Mouse (Mus musculus) adrenal gland, adult 2 months (tissue): ENCODE measurements at regions not wholly inside any gene's neighbourhood (a gene's known extent, or its start where the extent isn't known, plus 50 kb on each side); places are given as distances from the start of the nearest gene placed in this dataset.
A peak's percentile ranks its signal among the peaks of the same experiment; 100 is the strongest.

ENCODE experiments used
- DNase-seq: peaks from one replicate; pipeline ENCODE4 v3.0.0; 2021

DNA sequence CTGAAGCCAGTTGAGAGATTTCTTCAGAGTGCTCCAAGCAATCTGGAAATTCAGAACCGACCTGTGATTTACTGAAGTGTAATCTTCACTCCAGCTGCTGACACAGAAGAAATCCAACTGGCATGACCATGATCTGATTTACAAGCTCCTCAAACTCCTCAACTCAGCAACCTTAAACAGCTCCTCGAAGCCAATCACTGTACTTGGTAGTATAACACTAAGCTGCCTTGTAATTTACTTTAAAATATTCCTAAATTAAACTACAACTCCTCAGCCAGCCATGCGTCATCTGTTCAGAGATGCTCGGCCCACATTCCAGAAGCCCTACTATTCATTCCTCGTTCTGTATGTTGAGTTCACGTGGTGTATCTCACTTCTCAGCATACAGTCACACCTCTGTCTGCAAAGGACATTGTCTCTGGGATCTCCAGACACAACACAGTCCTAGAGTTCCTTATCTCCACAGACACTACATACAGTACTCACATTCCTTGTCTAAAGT is 116.0 kb upstream of the Smad1 start:
- no peak for DNase-seq

DNA sequence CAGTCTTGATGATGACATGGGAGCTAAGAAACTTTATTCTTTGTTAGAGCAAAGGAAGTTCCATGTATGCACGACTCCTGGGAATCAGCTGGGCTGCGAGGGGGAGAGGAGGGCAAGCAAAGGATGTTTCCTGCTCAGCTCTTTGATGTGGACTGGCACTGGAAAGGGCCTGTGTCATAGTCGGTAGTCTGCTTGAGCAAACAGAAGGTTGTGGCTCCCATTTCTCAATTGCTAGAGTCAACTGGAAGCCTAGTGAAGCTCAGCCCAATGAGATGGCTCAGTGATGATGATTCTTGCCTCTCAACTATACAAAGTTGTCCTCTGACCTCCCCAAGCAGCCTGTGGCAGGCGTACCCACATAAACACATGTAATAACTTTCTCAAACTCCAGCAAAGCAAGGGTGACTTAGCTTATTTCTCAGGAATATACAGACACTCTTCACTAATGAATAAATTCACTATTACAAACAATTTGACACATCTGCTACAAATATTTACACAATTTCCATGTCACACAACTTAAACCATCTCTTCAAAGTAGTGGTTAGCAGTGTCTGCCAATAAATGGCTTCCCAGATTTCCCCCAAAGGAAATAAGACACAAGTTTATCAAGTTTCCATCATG is 115.4 kb upstream of the Smad1 start:
- DNase-seq: no peak

- no peak for DNase-seq
These were observed 109.3 kb upstream of the Smad1 start for GRCm38 (mm10) chr8:79508597-79508996.

DNA sequence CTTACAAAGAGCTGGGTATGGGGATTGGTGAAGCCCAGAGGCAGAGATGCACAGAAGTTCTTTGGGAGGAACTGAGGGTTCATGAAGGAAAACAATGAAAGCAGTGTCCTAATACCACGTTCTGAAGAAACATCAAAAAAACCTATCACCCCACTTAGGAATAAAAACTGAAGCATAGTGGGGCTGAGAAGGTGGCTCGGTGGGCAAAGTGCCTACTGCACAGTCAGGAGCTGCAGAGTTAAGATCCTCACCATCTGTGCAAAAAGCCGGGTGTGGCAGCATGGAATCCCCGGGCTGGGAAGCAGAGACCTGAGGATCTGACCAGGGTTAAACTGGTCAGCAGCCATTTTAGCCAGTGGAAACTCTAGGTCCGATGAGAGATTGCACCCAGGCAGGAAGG is 106.1 kb upstream of the Smad1 start:
- DNase-seq: no peak

GRCm38 (mm10) chr8:79503906-79504305 is 104.6 kb upstream of the Smad1 start:
- DNase-seq: no peak

GRCm38 (mm10) chr8:79502062-79502461 is 102.7 kb upstream of the Smad1 start:
- DNase-seq: no peak

DNA sequence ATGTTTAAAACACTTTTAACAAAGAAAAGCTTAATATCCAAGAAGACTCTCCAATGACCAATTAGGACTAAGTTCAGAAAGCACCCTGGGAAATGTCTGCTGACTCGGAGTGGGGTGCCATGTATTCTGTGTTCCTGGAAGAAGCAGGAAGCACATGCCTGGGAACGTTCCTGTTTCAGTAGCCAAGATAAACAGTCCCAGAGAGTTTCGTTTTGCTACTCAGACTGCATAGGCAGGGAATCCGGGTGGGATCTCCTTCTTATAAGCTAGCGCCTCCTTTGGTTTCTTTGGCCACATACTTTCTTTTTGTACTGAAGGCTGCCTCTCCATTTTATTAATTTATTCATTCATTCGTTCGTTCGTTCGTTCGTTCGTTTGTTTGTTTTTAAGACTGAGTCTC is 101.9 kb upstream of the Smad1 start:
- DNase-seq: peak; percentile 14

DNA sequence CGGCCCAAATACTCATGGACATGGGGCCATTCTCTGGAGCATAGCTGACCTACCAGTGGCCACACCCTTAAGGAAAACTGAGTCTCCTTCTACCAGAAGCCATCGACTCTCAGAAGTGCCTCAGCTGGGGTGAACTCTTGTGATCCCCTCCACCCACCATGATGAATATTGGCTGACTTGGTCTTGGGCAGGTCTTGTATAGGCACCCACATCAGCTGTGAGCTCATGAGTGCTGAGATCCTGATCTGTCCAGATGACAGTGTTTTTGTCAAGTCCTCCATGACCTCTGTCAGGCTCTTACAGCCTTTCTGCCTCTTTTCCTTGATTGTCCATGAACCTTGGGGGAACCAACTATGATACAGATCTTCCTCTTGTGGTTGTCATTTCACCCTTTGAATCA is 99.9 kb upstream of the Smad1 start:
- DNase-seq: no peak

DNA sequence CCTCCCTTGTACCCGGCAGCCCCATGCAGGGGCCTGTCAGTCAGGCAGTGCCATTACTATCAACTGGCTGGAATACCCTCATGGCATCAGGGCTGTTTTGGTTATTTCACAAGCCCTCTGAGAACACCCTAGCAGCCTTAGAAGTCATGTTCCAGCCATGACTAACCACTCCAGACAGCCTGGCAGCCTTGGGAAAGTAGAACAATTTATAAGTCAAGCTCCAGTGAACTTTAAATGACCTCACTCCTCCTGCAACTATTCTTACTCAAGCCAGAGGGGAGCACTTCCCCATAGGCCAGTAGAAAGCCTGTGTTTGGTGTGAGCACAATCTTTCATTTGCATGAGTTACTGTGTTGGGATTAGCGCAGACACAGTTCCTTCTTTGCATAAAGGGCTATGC is 99.3 kb upstream of the Smad1 start:
- peak; percentile 75 for DNase-seq

DNA sequence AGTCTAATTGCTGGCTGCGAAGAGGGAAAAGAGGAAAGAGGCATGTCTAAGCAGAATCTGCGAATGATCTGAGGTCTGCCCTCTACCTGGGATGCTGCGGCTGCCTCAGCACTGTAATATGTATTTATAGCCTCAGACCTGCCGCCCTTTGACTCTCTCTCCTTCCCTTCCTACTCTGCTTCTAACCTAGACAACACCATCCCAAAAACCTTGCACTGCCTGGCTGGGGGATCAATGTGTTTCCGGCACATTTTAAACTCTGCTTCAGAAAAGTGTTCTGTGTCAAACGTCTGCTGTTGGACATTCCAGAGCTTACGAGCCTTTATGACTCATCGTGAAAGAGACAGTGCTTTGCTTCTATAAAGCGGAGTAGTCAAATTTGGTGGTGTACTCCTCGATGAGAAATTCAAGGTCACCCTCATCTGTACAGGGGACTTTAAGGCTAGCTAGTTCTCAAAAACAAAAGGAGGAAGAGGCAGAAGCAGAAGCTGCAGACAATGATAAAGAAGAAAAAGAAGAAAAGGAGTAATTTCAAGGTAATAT is 91.9 kb upstream of the Smad1 start:
- peak; percentile 14 for DNase-seq

- DNase-seq: no peak
These were observed 91.4 kb upstream of the Smad1 start for GRCm38 (mm10) chr8:79490739-79491138.

- no peak for DNase-seq
These were observed 89.5 kb upstream of the Smad1 start for GRCm38 (mm10) chr8:79488861-79489260.

DNA sequence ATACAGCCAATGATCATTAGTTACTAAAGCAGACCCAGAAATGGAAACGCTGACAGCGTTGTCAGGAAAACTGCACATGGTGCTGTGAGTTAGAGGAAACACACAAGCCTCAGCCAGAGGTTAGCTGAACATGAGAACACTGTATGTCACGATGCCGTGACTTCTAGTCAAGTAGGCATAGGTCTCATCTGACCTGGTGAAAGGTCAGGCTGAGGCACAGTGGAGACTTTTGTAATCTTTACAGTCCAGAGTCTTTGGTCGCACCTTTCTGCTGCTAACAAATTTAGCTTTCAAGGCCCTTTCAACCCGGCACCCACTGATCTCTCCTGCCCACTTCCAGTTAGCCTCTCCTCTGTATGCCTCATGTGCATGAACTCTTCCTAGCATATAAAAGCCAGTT is 88.3 kb upstream of the Smad1 start:
- no peak for DNase-seq

DNA sequence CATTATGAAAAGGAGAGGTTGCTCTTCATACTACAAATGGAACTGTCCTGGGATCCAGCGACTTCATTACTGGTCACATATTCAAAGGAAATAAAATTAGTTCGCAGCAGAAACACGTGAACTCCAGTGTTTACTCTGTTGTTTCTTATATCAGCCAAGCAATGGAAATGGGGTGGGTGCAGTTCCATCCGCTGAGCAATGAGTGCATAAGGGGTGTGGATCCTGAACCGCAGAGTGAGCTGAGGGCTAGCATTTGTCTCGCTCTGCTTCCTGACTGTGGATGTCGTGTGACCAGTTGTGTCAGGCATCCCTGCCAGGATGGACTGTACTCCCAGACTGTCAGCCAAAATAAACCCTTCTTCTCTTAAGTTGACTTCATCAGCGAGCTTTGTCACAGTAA is 80.0 kb upstream of the Smad1 start:
- DNase-seq: no peak

DNA sequence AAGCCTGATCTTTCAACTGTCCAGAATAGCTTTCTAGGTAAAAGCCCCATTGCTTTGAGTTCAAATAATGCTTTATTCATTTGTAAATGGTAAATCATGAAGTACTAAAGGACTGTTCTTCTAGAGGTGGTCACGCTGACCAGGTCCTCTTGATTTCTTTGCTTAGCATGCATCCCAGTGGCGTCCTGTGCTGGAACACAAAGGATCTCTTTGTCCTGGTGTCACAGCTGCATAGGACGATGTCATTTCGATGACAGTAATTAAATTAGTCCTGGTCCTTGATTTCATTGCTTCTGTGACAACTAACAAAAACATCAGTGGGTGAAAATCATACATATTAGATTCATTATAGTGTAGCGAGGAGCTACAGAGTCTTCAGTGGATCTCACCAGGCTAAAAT is 76.7 kb upstream of the Smad1 start:
- no peak for DNase-seq

- DNase-seq: no peak
These were observed 75.4 kb upstream of the Smad1 start for GRCm38 (mm10) chr8:79474679-79475078.

DNA sequence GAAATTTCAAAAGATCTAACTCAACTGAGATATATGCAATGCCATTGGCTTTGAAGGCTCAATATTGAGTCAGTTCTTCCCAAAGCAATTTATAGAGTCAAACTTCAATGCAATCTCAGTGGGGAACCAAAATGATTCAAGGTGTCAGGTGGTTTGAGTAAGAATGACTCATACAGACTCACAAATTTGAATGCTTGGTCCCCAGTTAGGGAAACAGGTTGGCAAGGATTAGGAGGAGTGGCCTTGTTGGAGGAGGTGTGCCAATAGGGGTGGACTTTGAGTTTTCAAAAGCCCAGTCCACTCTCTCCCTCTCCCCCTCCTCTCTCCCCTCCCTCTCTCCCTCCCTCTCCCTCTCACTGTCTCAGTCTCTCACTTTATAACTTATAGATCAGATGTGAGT is 52.8 kb upstream of the Smad1 start:
- DNase-seq: no peak

GRCm38 (mm10) chr8:79449453-79449852 is 50.1 kb upstream of the Smad1 start:
- no peak for DNase-seq
